In the genomic region with DNA sequence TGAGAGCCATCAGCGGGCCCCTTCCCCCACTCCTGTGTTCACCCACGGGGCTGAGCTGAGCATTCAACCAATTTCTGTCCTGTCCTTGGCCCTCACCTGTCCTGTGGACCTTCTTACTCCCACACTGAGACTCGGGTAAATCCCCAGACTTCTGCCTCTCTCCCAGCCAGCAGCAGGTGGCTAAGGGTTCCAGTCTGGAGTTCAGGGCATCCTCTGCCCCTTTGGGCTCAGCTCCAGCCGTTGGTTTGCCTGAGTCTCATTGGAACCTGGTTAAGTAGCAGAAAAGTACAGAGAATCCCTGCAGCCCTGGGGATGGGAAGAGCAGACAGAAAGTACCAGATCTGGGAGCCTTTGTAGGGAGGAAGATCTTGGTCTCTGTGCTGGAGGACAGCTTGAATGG, we compare ENCODE assay signal across 8 mouse cellular contexts. TPM values are rescaled to one million over a fixed set of nuclear protein-coding genes. Genes with fewer than 3 reads are reported as not detected.
DNase-seq lines count a peak whose midpoint lies in the region; ATAC-seq lines count a peak whose summit lies in the region.

No protein-coding gene starts in this region.

- no peak for DNase-seq in liver, embryonic 11.5 days (ENCODE audit: low spot score)
- no peak for DNase-seq in liver
- no peak for DNase-seq in thymus, adult 18-20 months
- DNase-seq in spleen, postnatal 4 days (ENCODE audit: low spot score in 2 of 2): no peak
- no peak for DNase-seq in Muller cell, postnatal 12 days (ENCODE audit: inconsistent ontology term)

- 0 out of 2 replicates have a peak, but pooled peaks cover 2% of the 10 kb centered on the region for H3K36me3 ChIP-seq in liver, embryonic 11.5 days (ENCODE audit: control insufficient read depth, insufficient read depth, low read length)
- H3K36me3 ChIP-seq in forebrain, embryonic 13.5 days (ENCODE audit: poor library complexity, severe bottlenecking): no peaks in the 10 kb centered on the region
- H3K36me3 ChIP-seq in intestine, embryonic 16.5 days (ENCODE audit: control insufficient read depth, insufficient read depth, low read length): peaks cover 3% of the 10 kb centered on the region; the same call in 1 of the 2 replicates
- H3K36me3 ChIP-seq in neural tube, embryonic 14.5 days (ENCODE audit: control insufficient read depth, insufficient read depth, low read length): no peaks in the 10 kb centered on the region

- H3K9ac ChIP-seq in liver, embryonic 11.5 days (ENCODE audit: low read depth, low read length): no peak overlapping the region
- peak overlapping the region; percentile 51; the same call in 1 of the 2 replicates for H3K9ac ChIP-seq in forebrain, embryonic 13.5 days
- H3K9ac ChIP-seq in intestine, embryonic 16.5 days (ENCODE audit: low read depth, low read length): peak overlapping the region; percentile 48
- peak overlapping the region; percentile 42; the same call in 1 of the 2 replicates for H3K9ac ChIP-seq in neural tube, embryonic 14.5 days (replicated peaks; ENCODE audit: low read depth, low read length)

- H3K4me2 ChIP-seq in liver, embryonic 11.5 days: peak overlapping the region; percentile 54
- peak overlapping the region; percentile 94 for H3K4me2 ChIP-seq in forebrain, embryonic 13.5 days
- peak overlapping the region; percentile 97 for H3K4me2 ChIP-seq in intestine, embryonic 16.5 days (ENCODE audit: low read depth, low read length)
- H3K4me2 ChIP-seq in neural tube, embryonic 14.5 days (ENCODE audit: low read depth, low read length): peak overlapping the region; percentile 92

- peaks cover 50% of the 10 kb centered on the region for H3K27me3 ChIP-seq in liver, embryonic 11.5 days (replicated peaks; ENCODE audit: control insufficient read depth, insufficient read depth, low read length)
- H3K27me3 ChIP-seq in forebrain, embryonic 13.5 days: peaks cover 29% of the 10 kb centered on the region
- H3K27me3 ChIP-seq in intestine, embryonic 16.5 days (replicated peaks; ENCODE audit: control insufficient read depth, insufficient read depth, low read length): peaks cover 21% of the 10 kb centered on the region; the same call in 1 of the 2 replicates
- no peaks in the 10 kb centered on the region for H3K27me3 ChIP-seq in neural tube, embryonic 14.5 days (ENCODE audit: control insufficient read depth, insufficient read depth, low read length)

- WGBS in liver, embryonic 11.5 days: 56% methylated on average over 4 of the region's 4 CpGs
- WGBS in forebrain, embryonic 13.5 days: 48% methylated on average over 4 of the region's 4 CpGs
- 41% methylated on average over 4 of the region's 4 CpGs for WGBS in intestine, embryonic 16.5 days
- WGBS in neural tube, embryonic 14.5 days: 44% methylated on average over 4 of the region's 4 CpGs

- H3K27ac ChIP-seq in liver, embryonic 11.5 days (ENCODE audit: low read depth, low read length): no peak overlapping the region
- no peak overlapping the region for H3K27ac ChIP-seq in forebrain, embryonic 13.5 days
- no peak overlapping the region for H3K27ac ChIP-seq in intestine, embryonic 16.5 days (ENCODE audit: low read length)
- H3K27ac ChIP-seq in neural tube, embryonic 14.5 days (ENCODE audit: low read depth, low read length): no peak overlapping the region

- H3K4me3 ChIP-seq in liver, embryonic 11.5 days (ENCODE audit: low read depth, low read length): peak overlapping the region; percentile 18; the same call in 1 of the 2 replicates
- peak overlapping the region; percentile 16 for H3K4me3 ChIP-seq in forebrain, embryonic 13.5 days
- H3K4me3 ChIP-seq in intestine, embryonic 16.5 days (ENCODE audit: low read length): peak overlapping the region; percentile 65
- H3K4me3 ChIP-seq in neural tube, embryonic 14.5 days (ENCODE audit: low read depth, low read length): peak overlapping the region; percentile 26

- no peak for ATAC-seq in liver, embryonic 11.5 days (replicated peaks; ENCODE audit: low FRiP score)
- ATAC-seq in forebrain, embryonic 13.5 days: no peak
- no peak for ATAC-seq in intestine, embryonic 16.5 days
- no peak for ATAC-seq in neural tube, embryonic 14.5 days (ENCODE audit: low read depth)

- H3K4me1 ChIP-seq in liver, embryonic 11.5 days (replicated peaks; ENCODE audit: control insufficient read depth, insufficient read depth, low read length): peaks cover 45% of the 10 kb centered on the region
- peaks cover 73% of the 10 kb centered on the region for H3K4me1 ChIP-seq in forebrain, embryonic 13.5 days
- H3K4me1 ChIP-seq in intestine, embryonic 16.5 days (ENCODE audit: control insufficient read depth, insufficient read depth, low read length): peaks cover 67% of the 10 kb centered on the region
- peaks cover 58% of the 10 kb centered on the region for H3K4me1 ChIP-seq in neural tube, embryonic 14.5 days (ENCODE audit: control insufficient read depth, insufficient read depth, low read length)

- no peaks in the 10 kb centered on the region for H3K9me3 ChIP-seq in liver, embryonic 11.5 days (ENCODE audit: control insufficient read depth, low read length)
- no peaks in the 10 kb centered on the region for H3K9me3 ChIP-seq in forebrain, embryonic 13.5 days (replicated peaks)
- 0 out of 2 replicates have a peak, but pooled peaks cover under 1% of the 10 kb centered on the region for H3K9me3 ChIP-seq in intestine, embryonic 16.5 days (ENCODE audit: control insufficient read depth, low read length)
- no peaks in the 10 kb centered on the region for H3K9me3 ChIP-seq in neural tube, embryonic 14.5 days (ENCODE audit: control insufficient read depth, low read length)

RNA-seq across cellular contexts. Expression of a gene that starts 4.1 kb away (rescaled TPM):
- polyA plus RNA-seq in liver, embryonic 11.5 days (2014; fragmentation: Nextera tagmentation; extraction: Ambion mirVana): 23.1 and 25.3 TPM in 2 replicates
- 24.0 and 24.9 TPM in 2 replicates for polyA plus RNA-seq in forebrain, embryonic 13.5 days (2015; fragmentation: Nextera tagmentation; extraction: Ambion mirVana)
- polyA plus RNA-seq in intestine, embryonic 16.5 days (2015; fragmentation: Nextera tagmentation; extraction: Ambion mirVana): 7.3 and 8.3 TPM in 2 replicates
- polyA plus RNA-seq in neural tube, embryonic 14.5 days (2014; fragmentation: Nextera tagmentation; extraction: Ambion mirVana): 19.2 and 23.3 TPM in 2 replicates

RNA-seq across cellular contexts. Expression of a gene that starts 55.1 kb away (rescaled TPM):
- polyA plus RNA-seq in liver, embryonic 11.5 days (2014; fragmentation: Nextera tagmentation; extraction: Ambion mirVana): 0.27 TPM in 1 of 2 replicates, not detected in the other
- 1.4 and 1.9 TPM in 2 replicates for polyA plus RNA-seq in forebrain, embryonic 13.5 days (2015; fragmentation: Nextera tagmentation; extraction: Ambion mirVana)
- polyA plus RNA-seq in intestine, embryonic 16.5 days (2015; fragmentation: Nextera tagmentation; extraction: Ambion mirVana): 0.55 and 0.67 TPM in 2 replicates
- polyA plus RNA-seq in neural tube, embryonic 14.5 days (2014; fragmentation: Nextera tagmentation; extraction: Ambion mirVana): 1.7 TPM in 2 replicates
